ENCODE assay signal across 12 mouse cellular contexts in the genomic region with DNA sequence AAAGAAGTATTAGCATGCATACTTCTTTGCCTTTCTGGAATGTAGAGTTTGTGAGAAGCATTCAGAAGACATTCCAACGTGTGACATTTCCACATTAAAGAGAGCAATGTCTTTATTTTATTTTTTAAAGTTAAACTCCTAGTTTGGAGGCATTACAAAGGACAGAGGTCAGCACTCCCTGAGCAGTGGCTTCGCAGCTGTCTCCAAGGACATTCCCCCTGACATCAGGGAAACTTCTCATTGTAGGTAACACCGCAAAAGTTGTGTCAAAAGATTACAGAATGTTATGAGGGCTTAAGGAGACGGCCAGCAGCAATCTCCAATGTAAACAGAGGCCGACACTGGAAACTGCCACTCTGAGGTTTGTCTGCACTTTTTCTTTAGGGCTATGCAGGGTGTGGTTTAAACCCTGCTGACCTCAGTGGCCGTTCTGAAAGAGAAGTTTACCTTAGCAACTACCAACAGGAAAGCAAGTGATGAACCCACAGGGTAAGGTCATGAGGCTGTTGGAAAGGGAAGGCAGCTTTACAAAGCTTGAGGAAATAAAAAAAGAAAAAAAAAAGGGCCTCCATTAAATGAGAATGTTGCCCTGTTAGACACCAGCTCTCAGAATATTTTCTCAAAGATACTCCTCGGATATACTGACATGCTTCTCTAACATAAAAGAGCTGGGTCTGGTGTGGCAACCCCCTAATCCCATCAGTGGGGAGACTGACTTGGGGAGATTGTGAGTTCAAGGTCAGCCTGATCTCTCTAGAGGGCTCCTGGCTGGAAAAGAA. TPM values are rescaled to one million over a fixed set of nuclear protein-coding genes. Genes with fewer than 3 reads are reported as not detected.
A peak's percentile ranks its signal among the peaks of the same experiment; 100 is the strongest.
DNase-seq lines count a peak whose midpoint lies in the region; ATAC-seq and TF ChIP-seq lines count a peak whose summit lies in the region.
"Had no signal": no experiment of that assay in that cellular context is flagged by ENCODE, and none has a peak within 500 bp of the region (broad histone marks: within the 10 kb centered on the region; RNA-seq: fewer than 3 reads in every experiment).

No protein-coding gene starts in this region.

- H3K4me3 ChIP-seq in forebrain, embryonic 15.5 days, result no peak overlapping the region
- H3K4me3 ChIP-seq in forebrain, embryonic 11.5 days (ENCODE audit: low read depth, low read length), result no peak overlapping the region
- no peak overlapping the region for H3K4me3 ChIP-seq in lung, postnatal 0 days (ENCODE audit: low read depth, low read length)
- H3K4me3 ChIP-seq in lung, adult 2 months (replicated peaks; ENCODE audit: extremely low read depth, low read depth, low read length), result no peak overlapping the region
- H3K4me3 ChIP-seq in hindbrain, embryonic 15.5 days, result no peak overlapping the region
- H3K4me3 ChIP-seq in neural tube, embryonic 14.5 days (ENCODE audit: low read depth, low read length), result no peak overlapping the region
- no peak overlapping the region for H3K4me3 ChIP-seq in liver, postnatal 0 days (ENCODE audit: low read depth, low read length)
- H3K4me3 ChIP-seq: limb, embryonic 13.5 days had no signal

- no peak for TF ChIP-seq CTCF in lung, postnatal 0 days (IDR thresholded peaks at IDR 0.05)
- TF ChIP-seq CTCF in lung, adult 2 months (IDR thresholded peaks at IDR 0.05; ENCODE audit: insufficient read depth, low read length), result no peak
- no peak for TF ChIP-seq CTCF in liver, postnatal 0 days (IDR thresholded peaks at IDR 0.05; ENCODE audit: low read depth)

- DNase-seq in forebrain, embryonic 11.5 days (ENCODE audit: low spot score), result no peak
- DNase-seq in lung, postnatal 0 days (ENCODE audit: low spot score), result peak; percentile 22
- no peak for DNase-seq in lung, adult 2 months
- no peak for DNase-seq in liver, postnatal 0 days
- DNase-seq in kidney, adult 11 months, result no peak
- DNase-seq: B cell, adult 2 months; cerebellum, postnatal 36 days had no signal

- H3K9me3 ChIP-seq in forebrain, embryonic 15.5 days, result no peaks in the 10 kb centered on the region
- H3K9me3 ChIP-seq in forebrain, embryonic 11.5 days (ENCODE audit: control insufficient read depth, low read length), result no peaks in the 10 kb centered on the region
- no peaks in the 10 kb centered on the region for H3K9me3 ChIP-seq in lung, postnatal 0 days (ENCODE audit: low read length)
- H3K9me3 ChIP-seq in hindbrain, embryonic 15.5 days, result no peaks in the 10 kb centered on the region
- no peaks in the 10 kb centered on the region for H3K9me3 ChIP-seq in neural tube, embryonic 14.5 days (ENCODE audit: control insufficient read depth, low read length)
- H3K9me3 ChIP-seq in liver, postnatal 0 days (ENCODE audit: low read length), result no peaks in the 10 kb centered on the region
- H3K9me3 ChIP-seq: limb, embryonic 13.5 days had no signal

- no peak for TF ChIP-seq POLR2A in lung, adult 2 months (IDR thresholded peaks at IDR 0.05; ENCODE audit: borderline replicate concordance, extremely low read depth, low read depth, low read length)

- H3K27me3 ChIP-seq in forebrain, embryonic 15.5 days, result no peaks in the 10 kb centered on the region
- no peaks in the 10 kb centered on the region for H3K27me3 ChIP-seq in forebrain, embryonic 11.5 days (ENCODE audit: control insufficient read depth, insufficient read depth, low read length)
- H3K27me3 ChIP-seq in lung, postnatal 0 days (replicated peaks; ENCODE audit: insufficient read depth, low read length), result no peaks in the 10 kb centered on the region
- H3K27me3 ChIP-seq in hindbrain, embryonic 15.5 days, result no peaks in the 10 kb centered on the region
- no peaks in the 10 kb centered on the region for H3K27me3 ChIP-seq in neural tube, embryonic 14.5 days (ENCODE audit: control insufficient read depth, insufficient read depth, low read length)
- H3K27me3 ChIP-seq in liver, postnatal 0 days (ENCODE audit: insufficient read depth, low read length), result no peaks in the 10 kb centered on the region
- H3K27me3 ChIP-seq: limb, embryonic 13.5 days had no signal

- peaks cover 5% of the 10 kb centered on the region for H3K4me1 ChIP-seq in forebrain, embryonic 15.5 days
- no peaks in the 10 kb centered on the region; the same call in 1 of the 2 replicates for H3K4me1 ChIP-seq in forebrain, embryonic 11.5 days (replicated peaks; ENCODE audit: control insufficient read depth, insufficient read depth, low read length)
- H3K4me1 ChIP-seq in lung, postnatal 0 days (ENCODE audit: insufficient read depth, low read depth, low read length), result peaks cover 4% of the 10 kb centered on the region; the same call in 1 of the 2 replicates
- no peaks in the 10 kb centered on the region; the same call in 1 of the 2 replicates for H3K4me1 ChIP-seq in lung, adult 2 months (ENCODE audit: control insufficient read depth, insufficient read depth, low read length)
- H3K4me1 ChIP-seq in hindbrain, embryonic 15.5 days (replicated peaks), result peaks cover 5% of the 10 kb centered on the region
- H3K4me1 ChIP-seq in neural tube, embryonic 14.5 days (ENCODE audit: control insufficient read depth, insufficient read depth, low read length), result no peaks in the 10 kb centered on the region
- H3K4me1 ChIP-seq in liver, postnatal 0 days (ENCODE audit: insufficient read depth), result no peaks in the 10 kb centered on the region
- H3K4me1 ChIP-seq: limb, embryonic 13.5 days had no signal

- no peak for TF ChIP-seq EP300 in lung, postnatal 0 days (IDR thresholded peaks at IDR 0.05)
- no peak for TF ChIP-seq EP300 in liver, postnatal 0 days (IDR thresholded peaks at IDR 0.05; ENCODE audit: low read depth)

- no peak; the same call in 1 of the 2 replicates for ATAC-seq in forebrain, embryonic 15.5 days (replicated peaks)
- ATAC-seq in forebrain, embryonic 11.5 days (replicated peaks; ENCODE audit: low FRiP score), result no peak
- peak; percentile 65 for ATAC-seq in lung, postnatal 0 days
- no peak for ATAC-seq in hindbrain, embryonic 15.5 days (ENCODE audit: low FRiP score, low read depth)
- peak; percentile 31; the same call in 1 of the 2 replicates for ATAC-seq in neural tube, embryonic 14.5 days (ENCODE audit: low read depth)
- no peak for ATAC-seq in liver, postnatal 0 days
- ATAC-seq: intestine, postnatal 0 days had no signal

- H3K9ac ChIP-seq in forebrain, embryonic 15.5 days (replicated peaks), result no peak overlapping the region
- H3K9ac ChIP-seq in forebrain, embryonic 11.5 days (ENCODE audit: low read length), result no peak overlapping the region
- H3K9ac ChIP-seq in lung, postnatal 0 days (replicated peaks; ENCODE audit: low read depth), result no peak overlapping the region
- no peak overlapping the region for H3K9ac ChIP-seq in hindbrain, embryonic 15.5 days
- no peak overlapping the region for H3K9ac ChIP-seq in neural tube, embryonic 14.5 days (replicated peaks; ENCODE audit: low read depth, low read length)
- H3K9ac ChIP-seq in liver, postnatal 0 days (replicated peaks), result no peak overlapping the region
- H3K9ac ChIP-seq: limb, embryonic 13.5 days had no signal

- H3K36me3 ChIP-seq in forebrain, embryonic 15.5 days, result no peaks in the 10 kb centered on the region
- H3K36me3 ChIP-seq in forebrain, embryonic 11.5 days (ENCODE audit: control insufficient read depth, insufficient read depth, low read length), result no peaks in the 10 kb centered on the region
- no peaks in the 10 kb centered on the region for H3K36me3 ChIP-seq in lung, postnatal 0 days (ENCODE audit: insufficient read depth, low read length)
- H3K36me3 ChIP-seq in hindbrain, embryonic 15.5 days, result no peaks in the 10 kb centered on the region
- H3K36me3 ChIP-seq in neural tube, embryonic 14.5 days (ENCODE audit: control insufficient read depth, insufficient read depth, low read length), result no peaks in the 10 kb centered on the region
- H3K36me3 ChIP-seq in liver, postnatal 0 days (replicated peaks; ENCODE audit: insufficient read depth, low read length), result no peaks in the 10 kb centered on the region
- H3K36me3 ChIP-seq: limb, embryonic 13.5 days had no signal

- no peak overlapping the region for H3K4me2 ChIP-seq in forebrain, embryonic 15.5 days (replicated peaks)
- H3K4me2 ChIP-seq in forebrain, embryonic 11.5 days (ENCODE audit: low read depth, low read length, severe bottlenecking), result no peak overlapping the region
- no peak overlapping the region for H3K4me2 ChIP-seq in lung, postnatal 0 days (replicated peaks; ENCODE audit: low read depth, low read length)
- H3K4me2 ChIP-seq in hindbrain, embryonic 15.5 days, result no peak overlapping the region
- no peak overlapping the region for H3K4me2 ChIP-seq in neural tube, embryonic 14.5 days (ENCODE audit: low read depth, low read length)
- no peak overlapping the region for H3K4me2 ChIP-seq in liver, postnatal 0 days (ENCODE audit: low read depth, low read length)
- H3K4me2 ChIP-seq: limb, embryonic 13.5 days had no signal

- peak overlapping the region; percentile 52; the same call in 1 of the 2 replicates for H3K27ac ChIP-seq in forebrain, embryonic 15.5 days (replicated peaks)
- no peak overlapping the region for H3K27ac ChIP-seq in forebrain, embryonic 11.5 days (ENCODE audit: low read depth, low read length)
- H3K27ac ChIP-seq in lung, postnatal 0 days (ENCODE audit: low read length), result no peak overlapping the region
- peak overlapping the region; percentile 17; the same call in 1 of the 2 replicates for H3K27ac ChIP-seq in hindbrain, embryonic 15.5 days (replicated peaks)
- H3K27ac ChIP-seq in neural tube, embryonic 14.5 days (ENCODE audit: low read depth, low read length), result 0 out of 2 replicates have a peak overlapping the region, but pooled peaks have one; percentile 4
- H3K27ac ChIP-seq in liver, postnatal 0 days (ENCODE audit: low read depth), result no peak overlapping the region
- H3K27ac ChIP-seq: limb, embryonic 13.5 days had no signal

- WGBS in forebrain, embryonic 15.5 days, result 49% methylated on average over 7 of the region's 7 CpGs
- 49% methylated on average over 7 of the region's 7 CpGs for WGBS in forebrain, embryonic 11.5 days
- WGBS in lung, postnatal 0 days, result 8% methylated on average over 7 of the region's 7 CpGs
- 10% methylated on average over 7 of the region's 7 CpGs for WGBS in lung, adult 2 months
- 45% methylated on average over 7 of the region's 7 CpGs for WGBS in hindbrain, embryonic 15.5 days
- 41% methylated on average over 7 of the region's 7 CpGs for WGBS in neural tube, embryonic 14.5 days
- WGBS in liver, postnatal 0 days (ENCODE audit: insufficient replicate concordance), result 24% methylated on average over 7 of the region's 7 CpGs

RNA-seq across cellular contexts. Expression of gene Mamdc2, which starts 60.0 kb away (rescaled TPM):
- polyA plus RNA-seq in forebrain, embryonic 15.5 days (2015; fragmentation: Nextera tagmentation; extraction: Ambion mirVana), result 0.95 and 1.2 TPM in 2 replicates
- polyA plus RNA-seq in forebrain, embryonic 11.5 days (2014; fragmentation: Nextera tagmentation; extraction: Ambion mirVana), result 1.2 and 1.3 TPM in 2 replicates
- polyA plus RNA-seq in lung, postnatal 0 days (2015; fragmentation: Nextera tagmentation; extraction: Ambion mirVana), result 12.8 and 13.8 TPM in 2 replicates
- 68.2 and 75.8 TPM in 2 replicates for polyA plus RNA-seq in lung, adult 2 months (2012; rRNA removed)
- polyA plus RNA-seq in hindbrain, embryonic 15.5 days (2015; fragmentation: Nextera tagmentation; extraction: Ambion mirVana), result 1.4 and 1.7 TPM in 2 replicates
- polyA plus RNA-seq in neural tube, embryonic 14.5 days (2014; fragmentation: Nextera tagmentation; extraction: Ambion mirVana), result 1.1 and 1.6 TPM in 2 replicates
- polyA plus RNA-seq in liver, postnatal 0 days (2015; fragmentation: Nextera tagmentation; extraction: Ambion mirVana), result 0.89 and 0.92 TPM in 2 replicates

Comparison
In these comparisons a context has a peak if more than half of its experiments do, and no peak if none do; other contexts are left out.
1. H3K27ac ChIP-seq: peak in forebrain, embryonic 15.5 days (single experiment), hindbrain, embryonic 15.5 days (single experiment) and neural tube, embryonic 14.5 days (single experiment); none in forebrain, embryonic 11.5 days (single experiment), lung, postnatal 0 days (single experiment) and liver, postnatal 0 days (single experiment).
2. ATAC-seq: peak in lung, postnatal 0 days (single experiment) and neural tube, embryonic 14.5 days (single experiment); none in forebrain, embryonic 15.5 days (single experiment), forebrain, embryonic 11.5 days (single experiment), hindbrain, embryonic 15.5 days (single experiment) and liver, postnatal 0 days (single experiment).